Mouse (Mus musculus): ENCODE measurements at regions not wholly inside any gene's neighbourhood (a gene's known extent, or its start where the extent isn't known, plus 50 kb on each side); places are given as distances from the start of the nearest gene placed in this dataset.

DNA sequence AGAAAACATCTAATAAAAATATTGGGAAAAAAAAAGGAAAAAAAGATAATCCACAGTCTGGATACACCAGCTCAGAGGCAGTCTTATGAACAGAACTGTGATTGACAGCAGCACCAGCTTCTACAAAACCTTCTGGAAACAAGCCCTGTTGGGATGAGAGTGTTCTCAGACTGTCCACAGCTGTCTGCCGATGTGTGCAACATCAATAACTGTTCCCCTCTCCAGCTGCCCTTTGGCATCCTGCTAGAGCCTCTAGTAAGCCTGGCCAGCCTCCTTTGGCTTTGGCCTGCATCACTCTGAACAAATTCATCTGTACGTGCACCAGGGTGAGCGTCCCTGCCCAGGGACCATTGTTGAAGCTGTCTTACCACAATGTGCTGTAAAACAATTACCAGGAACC is 137.0 kb upstream of the Irs2 start:
- DNase-seq (ENCODE audit: low spot score in 2 of 2) = no peak

DNA sequence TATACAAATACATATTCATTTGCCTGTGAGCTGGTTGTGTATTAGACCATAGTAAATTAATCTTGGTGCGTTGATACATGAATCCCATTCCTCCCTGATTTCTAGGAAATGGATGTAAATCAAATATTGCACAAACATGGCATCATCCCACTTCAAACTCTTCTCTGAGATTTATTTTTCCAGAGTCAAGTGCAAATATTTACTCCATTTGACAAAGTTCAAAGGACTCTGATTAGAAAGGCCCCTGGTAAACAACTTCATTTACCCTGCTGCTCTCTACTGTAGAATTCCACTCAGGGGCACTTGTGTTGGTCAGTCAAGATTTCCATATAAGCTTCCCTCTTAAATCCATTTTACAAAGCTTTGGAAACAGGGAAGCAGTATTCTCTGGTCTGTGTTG is 132.3 kb upstream of the Irs2 start:
- no peak for DNase-seq (ENCODE audit: low spot score in 2 of 2)

- DNase-seq (ENCODE audit: low spot score in 2 of 2) = no peak
Measured at GRCm38 (mm10) chr8:11139294-11139693, 131.0 kb upstream of the Irs2 start.

DNA sequence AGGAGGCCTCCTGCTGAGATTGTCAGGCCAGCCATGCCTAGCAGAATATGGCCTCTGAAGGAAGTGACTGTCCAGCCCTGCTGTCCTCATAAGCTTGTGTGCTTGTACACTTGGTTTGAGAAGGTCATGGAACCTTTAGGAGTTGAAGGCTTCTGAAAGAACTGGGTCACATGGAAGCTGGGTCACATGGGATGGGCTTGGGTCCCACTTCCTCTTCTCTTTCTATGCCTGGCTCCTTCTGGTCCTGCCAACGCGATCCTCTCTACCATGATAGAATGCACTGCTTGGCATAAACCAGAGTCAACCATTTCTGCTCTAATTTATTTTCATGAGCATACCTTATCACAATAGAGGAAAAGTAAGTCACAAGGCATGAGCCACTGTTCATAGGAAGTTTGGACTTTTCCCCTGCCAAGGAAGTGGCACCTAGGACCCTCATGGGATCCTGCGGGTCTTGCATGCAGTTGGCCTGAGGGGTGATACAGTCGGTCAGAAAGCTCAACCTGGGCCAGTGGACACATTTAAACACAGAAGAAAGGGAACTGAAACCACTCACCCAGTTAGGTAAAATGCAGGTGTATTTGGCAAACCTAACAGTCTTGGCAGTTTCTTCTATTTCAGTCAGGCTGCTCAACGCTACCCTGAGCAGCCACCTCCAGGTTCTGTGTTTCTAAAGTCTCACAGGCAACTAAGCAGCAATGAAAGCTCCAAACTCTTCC is 130.2 kb upstream of the Irs2 start:
- DNase-seq (ENCODE audit: low spot score in 2 of 2) = no peak

- DNase-seq (ENCODE audit: low spot score in 2 of 2) = no peak
Measured at GRCm38 (mm10) chr8:11136566-11136965, 128.3 kb upstream of the Irs2 start.

DNA sequence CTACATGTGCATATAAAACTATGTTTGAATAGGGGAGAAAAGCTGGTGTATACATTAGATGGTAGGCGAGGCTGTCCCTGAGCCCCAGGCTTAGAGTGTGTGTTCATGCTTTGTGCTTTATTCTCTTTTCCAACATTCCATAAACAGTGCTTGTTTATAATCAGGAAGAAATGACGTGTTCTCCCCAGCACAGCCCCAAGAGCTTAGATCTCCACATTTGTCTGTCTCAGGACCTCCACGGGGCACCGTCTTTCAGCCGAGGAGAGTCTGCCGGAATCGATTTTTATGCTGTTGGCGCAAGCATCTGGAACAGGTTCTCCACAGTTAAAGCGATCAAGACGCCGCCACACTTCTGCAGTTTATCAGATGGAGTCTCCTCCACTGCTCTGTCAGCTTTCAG is 126.9 kb upstream of the Irs2 start:
- DNase-seq (ENCODE audit: low spot score in 2 of 2) = no peak

DNA sequence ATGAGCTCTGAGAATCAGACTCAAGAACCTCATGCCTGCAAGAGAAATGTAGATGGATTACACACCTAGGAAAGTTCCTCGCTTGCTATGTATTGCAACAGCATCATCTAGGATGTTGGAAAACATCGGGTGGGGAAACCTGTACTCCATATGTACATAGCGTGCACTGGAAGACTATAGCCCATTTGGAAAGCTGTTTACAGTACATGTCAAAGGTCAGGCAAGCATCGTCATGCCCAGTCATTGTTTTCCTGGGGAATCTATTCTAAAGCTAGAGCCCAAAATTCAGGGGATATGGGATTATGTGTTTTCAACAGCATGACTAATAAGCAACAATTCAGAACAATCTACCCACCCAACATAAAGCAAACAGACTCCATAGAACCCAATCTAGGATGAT is 126.3 kb upstream of the Irs2 start:
- no peak for DNase-seq (ENCODE audit: low spot score in 2 of 2)

- no peak for DNase-seq (ENCODE audit: low spot score in 2 of 2)
Measured at GRCm38 (mm10) chr8:11119030-11119634, 110.9 kb upstream of the Irs2 start.

DNA sequence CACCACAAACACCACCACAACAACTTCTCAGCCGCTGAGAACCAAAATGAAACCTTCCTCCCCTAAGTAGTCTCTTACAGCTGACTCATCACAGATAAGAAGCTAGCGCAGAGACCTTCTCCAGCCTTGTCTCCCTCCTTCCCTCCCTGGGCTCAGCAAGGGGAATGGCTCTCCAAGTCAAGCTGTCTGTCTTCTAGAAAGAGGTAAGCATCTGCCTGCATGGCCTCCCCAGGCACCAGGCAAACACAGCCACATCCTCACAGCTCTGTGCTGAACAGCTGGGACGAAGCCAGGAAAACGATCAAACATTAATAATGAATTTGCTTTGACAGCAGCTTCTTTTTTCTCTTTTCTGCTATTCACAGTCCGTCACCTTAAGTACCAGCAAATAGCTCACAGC is 108.3 kb upstream of the Irs2 start:
- no peak for DNase-seq (ENCODE audit: low spot score in 2 of 2)

GRCm38 (mm10) chr8:11115210-11115609 is 107.0 kb upstream of the Irs2 start:
- no peak for DNase-seq (ENCODE audit: low spot score in 2 of 2)

DNA sequence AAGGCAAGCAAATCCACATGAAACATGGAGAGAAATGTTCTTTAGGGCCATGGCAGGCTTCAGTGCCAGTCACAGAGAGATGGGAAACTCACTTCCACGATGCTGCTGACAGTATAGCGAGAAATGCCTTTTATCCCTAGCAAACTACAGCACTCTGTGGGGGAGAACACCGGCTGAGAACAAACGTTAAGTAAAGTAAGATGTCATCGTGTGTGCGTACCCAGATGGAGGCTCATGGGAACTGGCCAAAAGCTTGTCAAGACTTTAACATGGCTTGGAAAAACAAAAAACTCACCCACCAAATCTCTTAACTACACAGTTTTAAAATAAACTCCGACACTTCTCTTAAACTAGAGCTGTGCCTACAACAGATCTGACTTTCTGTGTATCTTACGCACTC is 106.3 kb upstream of the Irs2 start:
- peak; percentile 55 to 73 for DNase-seq (ENCODE audit: low spot score in 2 of 2)

- DNase-seq (ENCODE audit: low spot score in 2 of 2) = no peak
Measured at GRCm38 (mm10) chr8:11112908-11113532, 104.8 kb upstream of the Irs2 start.

- DNase-seq (ENCODE audit: low spot score in 2 of 2) = no peak
Measured at GRCm38 (mm10) chr8:11111987-11112386, 103.7 kb upstream of the Irs2 start.

- DNase-seq (ENCODE audit: low spot score in 2 of 2) = no peak
Measured at GRCm38 (mm10) chr8:11107435-11107834, 99.2 kb upstream of the Irs2 start.

- no peak for DNase-seq (ENCODE audit: low spot score in 2 of 2)
Measured at GRCm38 (mm10) chr8:11107021-11107420, 98.8 kb upstream of the Irs2 start.

- DNase-seq (ENCODE audit: low spot score in 2 of 2) = no peak
Measured at GRCm38 (mm10) chr8:11103745-11104607, 95.7 kb upstream of the Irs2 start.

GRCm38 (mm10) chr8:11100310-11100709 is 92.1 kb upstream of the Irs2 start:
- no peak for DNase-seq (ENCODE audit: low spot score in 2 of 2)

GRCm38 (mm10) chr8:11099591-11099855 is 91.3 kb upstream of the Irs2 start:
- no peak for DNase-seq (ENCODE audit: low spot score in 2 of 2)

GRCm38 (mm10) chr8:11098790-11099590 is 90.7 kb upstream of the Irs2 start:
- no peak for DNase-seq (ENCODE audit: low spot score in 2 of 2)

DNA sequence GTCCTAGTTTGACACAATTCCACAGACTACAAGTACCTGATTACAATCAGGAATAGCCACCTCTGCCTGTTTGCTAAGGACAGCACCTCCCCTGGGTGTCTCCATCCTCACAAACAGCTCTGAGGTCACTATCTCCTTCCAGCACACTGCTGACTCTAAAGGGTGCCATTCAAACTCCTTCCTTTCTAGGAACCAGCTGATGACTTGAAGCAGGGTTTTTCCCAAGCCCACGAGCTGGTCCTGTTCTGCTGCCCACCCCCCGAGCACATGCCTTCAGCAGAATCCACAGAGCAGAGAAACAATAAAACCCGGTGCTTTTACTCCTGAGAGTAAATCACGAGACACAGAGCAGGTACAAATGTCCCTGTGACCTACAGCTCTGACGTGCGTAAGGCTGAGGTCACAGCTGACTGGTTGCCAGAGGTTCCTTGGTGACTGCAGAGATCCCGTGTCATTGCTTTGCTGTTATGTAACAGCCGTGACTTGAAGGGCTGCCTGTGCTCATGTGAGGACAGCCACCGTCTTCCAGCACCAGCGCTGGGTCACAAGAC is 90.0 kb upstream of the Irs2 start:
- no peak for DNase-seq (ENCODE audit: low spot score in 2 of 2)

GRCm38 (mm10) chr8:11097813-11098212 is 89.6 kb upstream of the Irs2 start:
- no peak for DNase-seq (ENCODE audit: low spot score in 2 of 2)

Measured in right cerebral cortex, postnatal 10 days (tissue).